Mouse (Mus musculus) NIH3T3 (cell line): ENCODE data around the gene Cnrip1.
"Not testable (repeated sequence)": the region's sequence is repeated elsewhere in the genome, so short reads cannot be mapped to it uniquely, and the experiment has no call there.

ENCODE experiments used
- DNase-seq: peaks from one replicate; pipeline ENCODE4 v3.0.0-alpha.2; 2012; ENCODE audit warnings: low read depth

The Cnrip1 gene

DNA sequence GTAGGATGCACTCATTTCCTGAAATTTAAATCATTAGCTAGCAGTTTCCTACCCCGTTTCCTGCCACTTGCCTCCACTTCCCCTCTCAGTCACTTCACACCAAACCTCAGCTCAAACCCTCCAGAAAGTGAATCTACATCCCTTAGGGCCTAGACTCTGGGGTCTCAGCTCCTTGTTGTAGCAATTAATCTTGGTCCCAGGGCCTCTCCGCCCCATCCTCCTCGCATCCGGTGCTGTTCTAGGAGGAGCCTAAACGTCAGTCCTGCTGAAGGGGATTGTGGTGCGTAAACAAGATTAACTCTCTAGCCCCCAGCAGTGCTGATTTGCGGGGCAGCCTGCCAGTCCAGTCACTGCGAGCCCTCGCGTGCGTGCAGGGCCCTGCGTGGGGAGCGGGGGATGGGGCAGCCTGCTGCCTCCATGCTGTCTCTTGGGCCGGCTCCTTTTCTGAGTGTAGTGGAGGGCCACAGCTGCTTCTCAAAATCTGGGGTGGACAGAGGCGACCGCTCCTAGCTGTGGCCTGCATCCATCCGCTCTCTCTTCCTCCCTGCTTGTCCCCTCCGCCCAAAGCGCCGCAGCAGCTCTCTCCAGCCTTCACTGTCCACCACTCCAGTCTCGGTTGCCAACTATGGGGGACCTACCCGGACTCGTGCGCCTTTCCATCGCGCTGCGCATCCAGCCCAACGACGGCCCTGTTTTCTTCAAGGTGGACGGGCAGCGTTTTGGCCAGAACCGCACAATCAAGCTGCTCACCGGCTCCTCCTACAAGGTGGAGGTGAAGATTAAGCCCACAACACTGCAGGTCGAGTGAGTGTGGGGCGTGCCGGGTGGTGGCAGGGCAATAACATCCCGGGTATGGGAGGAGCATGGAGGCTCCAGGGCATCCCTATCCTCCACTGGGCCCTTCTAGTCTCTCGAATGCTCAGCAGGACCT is at the start of gene Cnrip1, which contains the start of gene Plek:
Gene Cnrip1, plus strand, starts transcription at position 42 of the 931 bp plus-strand sequence.
Gene Plek, minus strand, starts transcription at position 837 of the 931 bp plus-strand sequence.
- DNase-seq, result no peak

DNA sequence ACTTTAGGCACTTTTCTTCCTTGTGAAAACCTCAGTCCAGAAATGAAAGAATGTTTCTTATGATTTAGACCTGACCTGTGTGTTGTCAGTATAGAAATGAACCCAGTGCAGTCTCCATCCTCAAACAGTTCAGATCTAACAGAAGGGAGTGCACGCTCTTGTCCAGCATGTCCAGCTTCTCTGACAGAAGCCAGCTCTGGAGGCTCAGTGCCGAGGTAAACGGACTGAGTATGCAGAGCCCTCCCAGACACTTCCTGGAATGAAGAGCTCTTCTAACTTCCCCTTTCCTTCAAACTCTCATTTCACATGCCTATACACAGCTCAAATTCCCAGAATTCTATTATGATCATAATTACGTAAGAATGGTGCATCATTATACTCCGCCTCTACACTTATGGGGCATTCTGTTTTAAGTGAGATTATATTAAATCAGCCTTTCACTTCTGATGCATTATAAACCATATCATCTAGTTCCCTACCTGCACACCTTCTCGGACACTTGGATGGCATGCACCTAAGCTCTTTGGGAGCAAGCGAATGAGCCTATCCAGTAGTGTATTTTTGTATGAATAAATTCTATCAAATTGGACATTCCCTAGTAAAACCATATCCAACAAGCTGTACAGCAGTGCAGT is 48.5 kb upstream of the Cnrip1 start:
- no peak for DNase-seq

DNA sequence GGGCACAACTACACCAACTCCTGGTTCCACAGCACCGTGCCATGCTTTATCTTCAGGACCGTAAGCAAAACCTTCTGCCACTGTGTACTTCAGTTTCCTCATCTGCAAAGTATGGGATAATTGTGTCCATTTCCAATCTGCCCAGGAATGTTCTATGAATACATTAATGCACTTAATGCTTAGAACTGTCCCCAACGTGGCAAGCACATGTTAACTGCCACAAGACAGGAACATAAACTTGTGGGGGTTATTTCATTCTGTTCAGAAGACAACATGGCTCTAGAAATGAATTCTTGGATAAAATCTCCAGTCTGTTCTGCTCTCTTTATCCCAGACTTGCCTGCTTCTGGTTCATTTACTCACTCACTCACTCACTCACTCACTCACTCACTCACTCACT is 47.6 kb upstream of the Cnrip1 start:
- DNase-seq, result no peak

DNA sequence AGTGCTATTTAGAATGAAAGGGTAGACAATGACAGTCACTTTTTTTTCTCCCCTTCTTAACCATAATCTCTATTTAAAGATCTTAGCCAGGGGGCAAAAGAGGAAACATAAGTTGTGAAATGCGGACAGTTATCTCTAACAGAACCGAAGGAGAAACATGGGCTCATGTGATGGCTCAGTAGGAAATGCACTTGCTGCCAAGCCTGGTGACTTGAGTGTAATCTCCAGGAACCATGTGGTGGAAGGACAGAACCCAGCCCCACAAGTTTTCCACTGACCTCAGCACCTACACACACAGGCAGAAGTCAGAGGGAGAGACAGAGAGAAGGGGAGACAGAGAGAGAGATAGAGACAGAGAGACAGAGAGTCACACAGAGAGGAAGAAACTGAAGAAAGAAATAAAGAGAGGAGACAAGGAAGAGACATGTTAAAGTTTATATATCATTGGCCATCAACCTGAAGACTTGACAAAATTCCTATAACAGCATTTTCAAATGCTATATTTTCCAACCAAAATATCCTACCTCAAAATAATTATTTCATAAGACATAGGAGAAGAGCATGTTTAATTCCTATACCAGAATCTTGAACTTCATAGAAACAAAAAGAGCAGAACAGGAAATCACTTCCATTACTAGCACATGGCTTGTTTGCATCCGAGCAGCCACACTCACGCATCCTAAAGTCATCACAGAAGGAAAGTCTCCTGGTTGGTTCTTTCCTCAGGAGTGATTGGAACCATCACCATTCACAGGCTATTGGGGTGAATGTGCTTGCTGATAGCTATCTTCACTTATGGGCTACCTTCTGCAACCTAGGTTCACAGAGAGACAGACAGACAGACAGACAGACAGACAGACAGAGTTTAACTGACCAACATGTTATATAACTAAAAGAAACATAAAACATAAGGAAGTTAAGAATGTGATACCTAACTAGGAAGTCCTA is 46.2 kb upstream of the Cnrip1 start:
- no peak for DNase-seq

DNA sequence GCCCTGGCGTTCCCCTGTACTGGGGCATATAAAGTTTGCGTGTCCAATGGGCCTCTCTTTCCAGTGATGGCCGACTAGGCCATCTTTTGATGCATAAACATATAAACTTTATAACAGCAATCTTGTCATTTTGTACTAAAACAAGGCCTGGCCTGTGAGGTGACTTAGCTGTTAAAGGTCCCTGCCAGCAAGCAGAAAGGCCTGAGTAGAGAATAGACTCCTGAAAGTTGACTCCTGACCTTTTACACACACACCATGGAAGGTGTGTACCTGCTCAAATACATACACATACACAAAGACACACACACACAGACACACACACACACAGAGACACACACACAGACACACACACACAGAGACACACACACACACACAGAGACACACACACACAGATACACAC is 44.9 kb upstream of the Cnrip1 start:
- not testable (repeated sequence) for DNase-seq

DNA sequence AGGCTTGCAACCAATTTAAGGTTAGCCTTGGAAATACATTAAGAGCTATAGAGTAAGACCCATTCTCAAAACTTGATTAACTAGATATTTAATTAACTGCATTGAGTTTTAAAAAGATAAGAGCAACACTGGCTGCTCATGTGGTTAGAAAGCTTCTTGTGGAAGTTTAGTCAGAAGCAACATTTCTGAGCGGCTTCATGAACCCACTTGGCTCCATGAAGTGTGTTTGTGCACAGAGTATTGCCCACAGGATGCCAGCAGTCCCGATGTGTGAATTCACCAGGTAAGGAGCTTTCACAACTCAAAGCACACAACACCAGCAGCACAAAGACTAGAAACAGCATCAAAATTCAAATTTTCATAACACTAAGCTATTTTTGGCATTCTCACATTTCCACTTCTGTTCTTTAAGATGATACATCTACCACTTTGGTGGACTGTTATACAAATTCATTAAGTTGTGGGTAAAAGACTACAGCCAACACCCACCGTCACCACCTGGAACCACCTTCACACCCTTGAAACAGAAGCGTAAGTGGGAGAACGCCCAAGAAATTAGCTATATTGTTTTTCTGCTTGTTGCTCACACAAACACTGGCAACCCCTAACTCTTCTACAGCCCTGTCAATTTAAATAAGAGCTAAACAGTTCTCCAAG is 43.7 kb upstream of the Cnrip1 start:
- DNase-seq, result no peak

DNA sequence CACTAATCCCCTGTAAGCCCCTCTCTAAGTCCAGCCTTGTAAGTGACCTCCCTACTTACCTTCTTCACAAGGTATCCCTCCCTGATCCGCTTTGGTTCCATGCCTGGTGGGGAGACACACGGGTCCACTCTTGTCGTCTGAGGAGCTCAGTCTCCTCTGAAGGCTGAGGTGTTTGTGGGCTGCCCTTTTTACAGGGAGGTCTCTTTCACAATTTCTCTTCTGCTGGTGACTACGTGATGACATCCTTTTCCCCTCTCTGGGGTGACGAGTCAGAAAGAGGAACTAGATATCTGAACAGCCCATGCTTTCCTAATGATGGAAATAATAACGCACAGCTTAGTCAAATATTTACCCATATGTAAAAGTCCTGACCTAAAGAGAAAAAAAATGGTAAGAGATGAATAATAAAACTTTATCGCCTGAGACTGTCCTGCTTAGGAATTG is 42.9 kb upstream of the Cnrip1 start:
- no peak for DNase-seq

DNA sequence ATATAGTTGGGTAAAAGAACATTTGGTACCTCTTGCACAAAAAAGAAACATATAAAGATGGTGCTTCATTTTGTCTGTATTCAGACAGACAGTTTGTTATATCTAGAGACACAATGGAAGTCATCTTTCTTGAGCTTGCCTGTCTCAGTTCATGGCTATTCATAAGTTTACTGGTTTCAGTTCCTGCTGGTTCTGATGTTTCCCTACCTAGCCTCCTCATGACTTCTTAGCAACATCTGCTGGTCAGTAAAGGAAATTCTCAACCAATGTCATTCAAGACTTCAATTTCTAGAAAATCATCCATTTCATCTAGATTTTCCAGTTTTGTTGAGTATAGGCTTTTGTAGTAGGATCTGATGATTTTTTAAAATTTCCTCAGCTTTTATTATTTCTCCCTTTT is 38.4 kb upstream of the Cnrip1 start:
- DNase-seq, result no peak

DNA sequence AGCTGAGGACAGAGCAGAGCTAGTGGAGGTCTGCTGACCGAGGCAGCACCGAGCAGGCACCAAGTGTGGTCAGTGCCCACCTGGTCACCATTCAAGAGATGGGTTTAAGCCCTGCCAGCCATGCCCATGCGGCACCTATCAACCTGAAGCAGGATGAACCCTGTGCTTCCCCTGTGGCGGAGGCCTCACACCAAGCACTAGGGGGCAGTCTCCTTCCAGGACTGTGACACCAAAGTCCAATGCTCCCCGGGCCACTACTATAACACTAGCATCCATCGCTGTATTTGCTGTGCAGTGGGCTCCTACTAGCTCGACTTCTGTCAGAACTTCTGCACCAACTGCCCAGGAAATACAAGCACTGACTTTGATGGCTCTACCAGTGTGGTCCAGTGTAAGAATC is 32.1 kb upstream of the Cnrip1 start:
- DNase-seq, result no peak

DNA sequence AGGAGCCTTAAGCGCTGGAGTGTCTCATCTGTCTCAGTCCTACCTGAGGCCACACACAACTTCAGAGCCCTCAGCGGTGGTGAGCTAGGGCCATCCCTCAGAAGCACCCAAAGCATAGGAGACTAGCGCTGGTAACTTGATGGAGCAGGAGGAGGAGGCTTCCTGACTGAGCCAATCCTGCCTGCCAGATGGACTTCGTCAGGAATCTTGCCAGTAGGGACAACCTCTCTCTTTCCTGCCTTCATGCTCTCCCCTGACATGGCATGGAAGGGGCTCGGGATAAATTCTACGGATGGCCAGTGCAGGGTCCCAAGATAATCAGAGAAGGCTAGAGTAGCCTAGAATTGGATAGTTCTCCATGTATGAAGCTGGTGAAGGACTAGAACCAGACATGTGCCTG is 28.2 kb upstream of the Cnrip1 start:
- no peak for DNase-seq

DNA sequence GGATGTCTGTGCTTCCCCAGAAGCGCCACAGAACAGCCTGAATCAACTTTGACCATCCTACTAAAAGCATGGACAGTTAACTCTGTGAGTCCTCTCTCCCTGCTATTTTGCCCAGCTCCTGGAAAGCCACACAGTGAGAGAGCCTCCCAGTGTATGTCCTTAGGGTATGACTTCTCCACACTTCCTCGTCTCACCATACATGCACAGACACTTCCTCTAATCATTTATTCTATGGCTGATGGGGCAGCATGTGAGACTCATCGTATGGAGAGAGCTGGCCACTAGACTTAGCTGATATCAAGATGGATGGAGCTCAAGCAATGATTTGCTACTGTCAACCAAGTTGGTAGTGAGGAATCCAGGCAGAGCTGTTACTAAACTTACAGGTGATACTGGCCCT is 27.4 kb upstream of the Cnrip1 start:
- no peak for DNase-seq

DNA sequence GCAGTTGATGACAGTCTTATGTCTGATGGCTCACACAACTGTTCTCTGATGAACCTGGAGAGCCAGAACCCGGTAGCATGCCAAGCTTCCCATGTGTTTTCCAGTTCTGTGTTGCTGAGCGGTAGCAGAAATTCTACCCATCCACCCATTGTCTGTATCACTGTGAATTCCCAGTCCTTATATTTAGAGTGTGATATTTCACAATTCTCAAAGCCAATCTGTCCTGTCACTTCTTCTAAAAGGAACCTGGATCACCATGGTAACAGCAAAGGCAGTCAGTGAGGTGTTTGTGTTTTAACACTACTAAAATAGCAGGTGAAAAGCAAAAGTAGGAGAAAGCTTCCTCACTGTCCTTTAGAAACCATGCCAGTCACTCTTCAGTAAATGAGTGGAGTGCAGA is 5.6 kb upstream of the Cnrip1 start:
- no peak for DNase-seq

DNA sequence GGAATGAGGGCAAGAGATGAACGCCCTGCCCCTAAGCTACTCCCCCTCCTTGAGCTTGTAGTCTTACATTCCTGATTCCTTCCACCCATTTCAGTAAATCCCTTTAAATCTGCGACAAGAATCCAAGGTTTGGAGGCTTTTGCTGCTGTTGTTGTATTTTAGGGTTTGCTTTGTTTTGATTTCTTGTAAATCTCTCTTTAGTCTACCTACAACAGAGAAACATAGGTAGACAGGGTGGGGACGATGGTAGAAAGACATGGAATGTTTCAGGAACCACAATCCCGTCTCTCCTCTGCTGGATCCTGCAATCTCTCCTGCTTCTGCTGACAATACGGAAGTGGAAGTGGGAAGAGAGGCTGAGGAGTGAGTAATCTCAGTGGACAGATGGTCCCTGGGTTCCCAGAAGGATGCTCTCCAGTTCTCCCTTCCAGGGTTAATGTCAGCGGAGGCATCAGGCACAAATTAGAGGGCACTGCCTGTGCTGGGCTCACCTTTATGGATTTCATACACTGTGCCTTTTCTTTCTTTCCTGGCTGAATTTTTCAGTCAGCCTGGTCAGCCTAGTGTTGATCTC is 1.2 kb downstream of the Cnrip1 start:
- no peak for DNase-seq

DNA sequence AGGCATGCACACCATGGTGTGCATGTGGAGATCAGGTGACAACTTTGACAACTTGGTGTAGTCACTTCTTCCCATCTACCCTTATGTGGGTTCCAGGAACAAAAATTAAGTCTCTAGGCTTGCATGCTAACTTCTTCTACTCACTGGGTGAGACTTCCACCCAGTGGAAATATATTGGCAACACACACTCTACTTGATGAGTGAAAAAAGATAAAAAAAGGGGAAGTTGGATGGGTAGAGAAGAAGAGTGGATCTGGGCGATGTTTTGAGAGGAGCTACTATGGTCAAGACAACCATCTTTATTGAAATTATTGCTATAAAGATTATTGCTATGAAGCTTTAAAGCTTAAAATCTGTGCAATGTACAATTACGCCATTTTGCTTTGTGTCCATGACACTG is 18.0 kb downstream of the Cnrip1 start:
- DNase-seq, result not testable (repeated sequence)

DNA sequence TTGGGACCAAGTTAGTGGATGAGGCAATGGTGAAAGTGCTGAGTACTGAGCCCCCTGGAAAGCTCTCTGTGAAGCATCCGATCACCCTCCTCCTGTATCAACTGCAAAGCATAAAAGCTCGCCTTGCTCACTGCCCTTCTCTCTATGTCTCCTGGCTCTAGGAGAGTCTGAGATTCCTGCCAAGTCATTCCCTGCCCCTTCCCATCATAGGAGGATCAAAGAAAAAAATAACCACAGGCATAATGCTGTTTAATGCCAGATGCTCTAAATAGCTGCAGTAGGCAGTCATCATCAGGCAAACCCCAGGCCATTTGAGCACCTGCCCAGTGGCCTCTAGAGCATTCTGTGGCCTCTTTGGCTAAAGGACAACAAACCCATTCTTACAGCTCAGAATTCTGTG is 24.3 kb downstream of the Cnrip1 start:
- DNase-seq, result no peak

DNA sequence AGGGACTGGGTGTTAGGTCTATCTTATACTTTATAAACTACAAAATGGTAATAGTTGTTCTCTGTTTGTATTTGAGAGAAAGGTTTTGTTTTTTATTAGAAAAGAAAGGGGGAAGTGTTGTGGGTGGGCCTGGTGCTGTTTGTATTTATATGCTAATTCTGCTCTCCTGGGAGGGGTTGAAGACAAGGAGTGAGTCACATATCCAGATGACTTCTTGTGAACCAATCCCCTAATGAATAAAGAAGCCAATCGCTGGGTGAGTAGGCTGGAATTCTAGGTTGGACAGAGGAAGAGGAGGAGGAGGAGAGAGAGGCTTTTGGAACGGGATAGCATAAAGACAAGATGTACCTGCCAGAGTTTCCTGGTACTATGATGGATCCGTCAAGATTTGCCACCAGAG is 30.7 kb downstream of the Cnrip1 start:
- no peak for DNase-seq

DNA sequence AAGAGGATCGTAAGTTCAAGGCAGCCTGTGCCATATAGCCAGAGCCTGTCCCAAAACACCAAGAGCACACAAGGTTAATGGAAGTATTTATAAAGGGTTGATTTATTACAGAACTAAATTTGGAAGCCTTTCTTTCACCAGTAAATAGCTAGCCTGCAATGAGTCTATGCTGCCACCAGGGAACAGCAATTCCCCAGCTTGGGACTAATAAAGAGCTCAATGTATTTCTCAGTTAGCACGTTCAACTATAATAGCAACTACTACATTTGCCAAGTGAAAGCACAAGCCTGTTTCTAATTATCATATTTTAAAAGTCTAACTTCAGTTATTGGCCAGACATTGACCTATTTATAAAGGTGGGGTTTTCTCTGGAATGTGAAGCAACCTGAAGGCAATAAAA is 31.6 kb downstream of the Cnrip1 start:
- peak; percentile 77 for DNase-seq

DNA sequence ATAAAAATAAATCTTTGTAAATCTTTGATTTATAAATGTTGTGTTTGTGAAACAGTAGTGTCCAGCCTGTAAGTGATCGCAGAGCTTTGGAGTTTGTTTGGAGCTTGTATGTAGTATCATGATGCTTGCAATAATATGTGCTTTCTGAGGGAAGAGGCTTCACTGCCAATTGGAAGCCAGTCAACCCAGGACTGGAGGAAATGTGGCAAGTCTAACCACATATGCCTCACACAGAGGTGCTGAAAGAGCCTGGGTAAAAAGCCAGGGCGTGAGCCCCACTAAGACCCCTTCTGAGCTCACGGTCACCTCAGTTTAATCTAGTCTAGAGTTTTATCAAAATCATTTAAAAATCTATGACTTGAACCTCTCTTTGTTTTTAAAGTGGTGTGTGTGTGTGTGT is 32.1 kb downstream of the Cnrip1 start:
- DNase-seq, result peak; percentile 85

DNA sequence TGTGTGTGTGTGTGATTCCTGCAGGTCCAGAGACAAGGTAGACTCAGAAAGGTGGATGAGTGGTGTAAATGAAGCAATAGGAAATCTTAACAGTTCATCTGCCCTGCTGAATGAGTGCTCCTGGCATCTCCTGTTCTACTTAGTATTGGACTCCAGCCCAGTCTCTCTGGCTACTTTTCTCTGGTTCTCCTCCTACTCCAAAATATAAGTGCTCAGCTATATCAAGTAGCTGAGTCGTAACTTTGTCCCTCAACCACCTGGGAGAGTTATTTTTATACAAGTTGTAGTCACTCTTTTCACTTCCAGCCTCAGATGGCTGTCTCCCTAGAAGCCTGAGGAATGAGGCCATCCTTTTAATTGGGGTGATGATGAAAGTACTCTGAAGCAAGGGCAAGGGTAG is 32.5 kb downstream of the Cnrip1 start:
- DNase-seq, result peak; percentile 54

DNA sequence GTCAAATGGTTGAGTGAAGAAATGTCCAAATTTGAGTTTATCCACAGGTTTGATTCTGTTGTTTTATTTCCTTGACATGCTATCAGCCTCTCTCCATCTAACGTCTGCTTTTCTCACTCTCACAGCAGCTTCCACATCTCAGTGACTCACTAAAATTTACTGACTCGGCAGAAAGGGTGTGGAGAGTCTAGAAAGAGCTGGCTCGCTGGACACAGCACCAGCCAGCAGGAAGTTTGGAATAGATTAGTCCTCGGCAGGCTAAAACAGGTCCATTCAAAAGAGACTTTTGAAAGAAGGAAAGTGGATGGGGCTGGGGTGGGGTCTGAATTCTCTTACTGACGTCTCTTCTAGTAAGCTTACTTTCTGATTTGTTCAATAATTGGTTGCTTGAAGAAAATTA is 34.7 kb downstream of the Cnrip1 start:
- peak; percentile 43 for DNase-seq

DNA sequence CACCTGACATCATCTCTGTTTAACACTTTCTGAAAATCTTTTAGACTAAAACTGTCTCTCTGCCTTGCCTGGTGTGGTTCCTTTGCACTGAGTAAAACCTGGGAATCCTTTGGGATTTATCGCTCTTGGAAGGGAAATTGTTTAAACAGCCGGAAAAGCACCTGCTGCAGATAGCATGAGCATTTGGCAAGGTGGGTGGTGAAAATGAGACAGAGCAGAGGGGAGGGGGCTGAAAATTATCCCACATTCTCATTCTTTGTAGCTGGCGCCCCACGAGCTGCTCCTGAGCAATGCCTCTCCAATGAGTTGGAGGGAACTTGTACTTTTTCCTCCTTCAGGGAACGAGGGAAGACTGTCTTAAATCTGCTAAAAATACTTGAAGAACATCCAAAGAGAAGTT is 55.5 kb downstream of the Cnrip1 start:
- no peak for DNase-seq
